Mouse (Mus musculus) heart, postnatal 0 days (tissue): ENCODE measurements at regions not wholly inside any gene's neighbourhood (a gene's known extent, or its start where the extent isn't known, plus 50 kb on each side); places are given as distances from the start of the nearest gene placed in this dataset.
A peak's percentile ranks its signal among the peaks of the same experiment; 100 is the strongest.

Source experiments
- CTCF ChIP-seq: IDR thresholded peaks from 2 replicates; pipeline ENCODE4 v1.5.1; 2016; ENCODE audit warnings: antibody characterized with exemption, control low read depth, low read depth
- EP300 ChIP-seq: IDR thresholded peaks from 2 replicates; pipeline ENCODE4 v1.6.1; 2016; ENCODE audit warnings: antibody characterized with exemption, low read depth

GRCm38 (mm10) chr17:4770052-4770451 is 224.1 kb upstream of the Arid1b start:
- TF ChIP-seq CTCF (peak; percentile 55), EP300 (no peak)
